Mouse (Mus musculus) C2C12 (cell line): ENCODE measurements around the gene Heatr5b. TPM values are rescaled to one million over a fixed set of nuclear protein-coding genes. Genes with fewer than 3 reads are reported as not detected.

Source experiments
- H3K27me3 ChIP-seq: one replicate; pipeline ENCODE4 v1.6.1; 2011; ENCODE audit not compliant: control insufficient read depth, insufficient read depth, insufficient read length
- H3K36me3 ChIP-seq: one replicate; pipeline ENCODE4 v1.6.1; 2011; ENCODE audit not compliant: control insufficient read depth, insufficient read depth
- H3K4me3 ChIP-seq: one replicate; pipeline ENCODE4 v1.5.1; 2011; ENCODE audit warnings: mild to moderate bottlenecking, control low read depth; ENCODE audit not compliant: poor library complexity, insufficient read depth, severe bottlenecking
- H3K79me2 ChIP-seq: one replicate; pipeline ENCODE4 v1.6.1; 2011; ENCODE audit not compliant: control insufficient read depth, insufficient read depth
- H3K79me3 ChIP-seq: one replicate; pipeline ENCODE4 v1.6.1; 2011; ENCODE audit warnings: low read depth, control low read depth
- H3ac ChIP-seq: one replicate; pipeline ENCODE3; 2011; ENCODE audit warnings: low read depth; ENCODE audit not compliant: control insufficient read depth, insufficient read length
- CEBPB ChIP-seq: IDR thresholded peaks from one replicate; pipeline ENCODE4 v1.6.1; 2011; ENCODE audit warnings: low read depth, mild to moderate bottlenecking, control low read depth, moderate library complexity
- CTCF ChIP-seq: IDR thresholded peaks from one replicate; pipeline ENCODE4 v1.5.1; 2011; ENCODE audit not compliant: control insufficient read depth, insufficient read depth, insufficient read length
- FOSL1 ChIP-seq: IDR thresholded peaks from one replicate; pipeline ENCODE4 v1.8.0; 2011; ENCODE audit warnings: mild to moderate bottlenecking, low read length; ENCODE audit not compliant: poor library complexity, insufficient read depth, severe bottlenecking
- MAX ChIP-seq: IDR thresholded peaks from one replicate; pipeline ENCODE4 v1.6.1; 2011; ENCODE audit warnings: mild to moderate bottlenecking, control low read depth
- MYOD1 ChIP-seq: IDR thresholded peaks from one replicate; pipeline ENCODE4 v1.6.1; 2011; ENCODE audit warnings: low read depth; ENCODE audit not compliant: control insufficient read depth, insufficient read length
- MYOG ChIP-seq: IDR thresholded peaks from one replicate; pipeline ENCODE4 v1.6.1; 2011; ENCODE audit not compliant: control insufficient read depth, insufficient read length; ENCODE audit errors: extremely low read depth
- USF1 ChIP-seq: IDR thresholded peaks from one replicate; pipeline ENCODE4 v1.6.1; 2011; ENCODE audit warnings: low read depth, mild to moderate bottlenecking, control low read depth, moderate library complexity
- polyA plus RNA-seq: library from polyadenylated mRNA; unstranded; fragments of >200 nt; fragmentation: generic; extraction: Trizol; gene quantifications from one replicate; pipeline ENCODE4 v1.2.1, GENCODE M21; 2012; ENCODE audit warnings: missing spikeins

Heatr5b gene
- polyA plus RNA-seq, 1 experiment, result 11.7 TPM

DNA sequence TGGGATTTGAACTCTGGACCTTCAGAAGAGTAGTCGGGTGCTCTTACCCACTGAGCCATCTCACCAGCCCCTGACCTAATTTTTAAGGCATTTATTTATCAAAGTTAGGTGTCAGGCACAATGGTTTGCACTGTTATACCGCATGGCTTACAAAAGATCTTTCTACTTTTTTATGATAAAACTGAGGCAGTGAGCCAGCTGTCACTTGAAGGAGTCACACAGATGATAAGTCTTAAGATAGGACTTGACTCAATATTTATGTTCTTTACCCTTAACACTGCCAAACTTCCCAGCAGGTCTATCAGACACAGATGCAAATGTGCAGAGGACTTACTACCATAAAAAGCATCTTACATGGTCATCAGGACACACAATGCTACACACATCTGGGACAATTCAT, 62.8 kb downstream of the Heatr5b start:
- Histone ChIP-seq H3K79me2 (no peaks in the 10 kb centered on the region), H3ac (no peak overlapping the region), H3K79me3 (no peaks in the 10 kb centered on the region), H3K36me3 (peaks cover 4% of the 10 kb centered on the region), H3K4me3 (no peak overlapping the region), H3K27me3 (no peaks in the 10 kb centered on the region)
- TF ChIP-seq CTCF (no peak), USF1 (no peak), MYOD1 (no peak), MAX (no peak), MYOG (no peak), FOSL1 (no peak), CEBPB (no peak)

DNA sequence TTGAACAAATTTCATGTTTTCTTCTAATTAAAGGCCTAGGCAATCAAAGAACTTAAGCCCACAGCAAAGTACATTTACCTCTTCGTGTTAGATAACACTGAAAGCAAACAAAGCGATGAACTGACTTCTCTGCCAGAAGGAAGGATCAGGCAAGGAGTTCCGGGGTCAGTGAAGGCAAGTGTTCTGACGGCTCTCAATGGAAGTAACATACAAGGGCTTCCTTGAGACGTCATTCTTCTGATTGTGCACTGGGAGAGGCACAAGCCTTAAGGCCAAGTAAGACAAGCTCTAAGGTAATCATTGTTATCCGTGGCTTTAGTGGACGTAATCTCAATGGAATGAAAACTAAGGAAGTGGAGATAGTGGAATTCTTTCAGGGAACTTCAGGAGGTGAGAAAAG, 64.2 kb downstream of the Heatr5b start:
- no peak for TF ChIP-seq CEBPB
- TF ChIP-seq USF1, result no peak
- no peak for TF ChIP-seq MYOG
- TF ChIP-seq MYOD1, result no peak
- TF ChIP-seq CTCF, result no peak
- no peak for TF ChIP-seq MAX
- TF ChIP-seq FOSL1, result no peak
- Histone ChIP-seq H3K36me3 (peaks cover 4% of the 10 kb centered on the region), H3K79me2 (no peaks in the 10 kb centered on the region), H3K27me3 (no peaks in the 10 kb centered on the region), H3K4me3 (no peak overlapping the region), H3K79me3 (no peaks in the 10 kb centered on the region), H3ac (no peak overlapping the region)

DNA sequence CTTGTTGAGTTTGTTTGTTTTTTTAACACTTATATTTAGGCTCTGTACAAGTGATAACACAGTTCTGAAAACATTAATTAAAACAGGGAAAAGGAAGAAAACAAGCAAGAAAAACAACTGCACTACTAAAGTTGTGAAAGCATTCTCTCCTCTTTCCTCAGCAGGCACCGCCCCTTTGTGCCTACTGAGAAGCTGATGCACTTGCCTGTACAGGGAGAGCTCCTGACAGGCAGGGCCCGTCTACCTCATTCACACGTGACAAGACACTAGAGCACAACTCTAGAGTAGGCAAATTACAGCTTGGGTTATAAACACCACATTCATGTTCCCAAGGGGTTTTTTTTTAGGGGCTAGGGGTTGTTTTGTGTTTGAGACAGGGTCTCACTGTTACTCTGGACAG, 65.8 kb downstream of the Heatr5b start:
- no peak for TF ChIP-seq CTCF
- TF ChIP-seq CEBPB, result no peak
- TF ChIP-seq USF1, result no peak
- no peak for TF ChIP-seq MAX
- TF ChIP-seq MYOD1, result no peak
- TF ChIP-seq MYOG, result no peak
- TF ChIP-seq FOSL1, result no peak

DNA sequence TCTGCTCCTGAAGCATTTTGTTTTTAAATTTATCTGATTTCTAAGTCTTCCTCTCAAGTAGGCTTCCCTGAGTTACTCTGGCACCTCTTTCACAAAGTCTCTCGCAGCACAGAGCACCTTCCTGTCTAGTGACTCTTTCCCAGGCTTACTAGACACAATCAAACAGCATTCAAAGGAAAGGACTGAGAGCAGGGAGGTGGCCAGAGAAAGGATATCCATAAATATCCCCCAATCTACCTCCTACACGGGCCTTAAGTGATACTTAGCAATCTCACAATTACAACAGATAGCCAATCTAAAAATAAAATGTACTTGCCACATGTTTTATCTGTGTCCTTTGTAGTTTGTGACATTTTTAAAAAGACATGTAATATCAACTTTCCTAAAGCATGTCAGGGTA, 66.2 kb downstream of the Heatr5b start:
- Histone ChIP-seq H3ac (no peak overlapping the region), H3K4me3 (no peak overlapping the region), H3K79me3 (no peaks in the 10 kb centered on the region), H3K36me3 (peaks cover 4% of the 10 kb centered on the region), H3K79me2 (no peaks in the 10 kb centered on the region), H3K27me3 (no peaks in the 10 kb centered on the region)
- TF ChIP-seq MAX (no peak), MYOG (no peak), USF1 (no peak), CTCF (no peak), FOSL1 (no peak), MYOD1 (no peak), CEBPB (no peak)

More for the DNA sequence above, 65.8 kb downstream of the Heatr5b start:
- no peaks in the 10 kb centered on the region for H3K27me3 ChIP-seq
- no peak overlapping the region for H3K4me3 ChIP-seq
- H3K79me3 ChIP-seq, result no peaks in the 10 kb centered on the region
- no peak overlapping the region for H3ac ChIP-seq
- peaks cover 4% of the 10 kb centered on the region for H3K36me3 ChIP-seq
- H3K79me2 ChIP-seq, result no peaks in the 10 kb centered on the region

DNA sequence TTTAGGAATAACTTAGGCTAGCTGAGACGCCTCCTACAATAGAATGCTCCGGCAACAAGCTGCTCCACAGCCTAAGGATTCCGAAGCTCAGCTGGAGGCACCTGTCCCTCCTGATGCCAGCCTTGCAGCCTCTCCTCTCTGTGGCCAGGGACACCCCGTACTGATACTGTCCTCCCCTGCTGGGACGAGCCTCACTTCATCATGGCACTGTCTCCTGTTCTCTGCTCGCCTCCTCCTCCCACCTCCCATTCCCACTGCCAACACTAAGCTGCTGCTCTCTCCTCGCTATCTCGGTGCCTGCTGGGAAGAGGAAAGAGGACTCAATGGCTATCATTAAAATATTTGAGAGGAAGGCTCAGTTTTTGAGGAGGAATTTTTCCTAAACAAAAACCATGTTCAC, 67.6 kb downstream of the Heatr5b start:
- H3K79me2 ChIP-seq, result no peaks in the 10 kb centered on the region
- TF ChIP-seq MYOD1 (no peak), MAX (no peak), USF1 (no peak), MYOG (no peak), CTCF (no peak), FOSL1 (no peak), CEBPB (no peak)
- H3K36me3 ChIP-seq, result peaks cover 4% of the 10 kb centered on the region
- H3ac ChIP-seq, result no peak overlapping the region
- H3K27me3 ChIP-seq, result no peaks in the 10 kb centered on the region
- H3K4me3 ChIP-seq, result no peak overlapping the region
- H3K79me3 ChIP-seq, result no peaks in the 10 kb centered on the region

DNA sequence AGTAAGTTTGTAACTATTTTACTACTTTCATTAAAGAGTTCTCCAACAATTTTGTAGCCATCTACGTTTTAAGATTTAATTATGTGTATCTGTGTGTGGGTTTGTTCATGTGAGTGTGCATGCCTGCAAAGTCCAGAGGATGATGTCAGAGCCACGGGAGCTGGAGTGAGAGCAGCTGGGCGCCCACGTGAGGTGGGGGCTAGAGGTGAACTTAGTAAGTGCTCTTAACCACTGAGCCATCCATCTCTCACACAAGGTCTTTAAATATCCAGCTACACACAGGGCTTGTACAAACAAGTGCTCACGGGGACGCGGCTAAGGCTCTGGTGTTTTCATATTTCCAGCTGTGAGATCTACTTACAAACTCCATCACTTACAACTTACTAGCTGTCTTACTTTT, 69.1 kb downstream of the Heatr5b start:
- H3K4me3 ChIP-seq, result no peak overlapping the region
- no peaks in the 10 kb centered on the region for H3K27me3 ChIP-seq
- no peaks in the 10 kb centered on the region for H3K79me3 ChIP-seq
- no peak overlapping the region for H3ac ChIP-seq
- no peak for TF ChIP-seq CEBPB
- TF ChIP-seq USF1, result no peak
- no peak for TF ChIP-seq MYOD1
- no peak for TF ChIP-seq MAX
- no peak for TF ChIP-seq CTCF
- TF ChIP-seq FOSL1, result no peak
- no peak for TF ChIP-seq MYOG
- H3K79me2 ChIP-seq, result no peaks in the 10 kb centered on the region
- H3K36me3 ChIP-seq, result peaks cover 4% of the 10 kb centered on the region
